Mouse (Mus musculus) adrenal gland, adult 18-20 months (tissue): ENCODE results near the gene Dennd2c. TPM values are rescaled to one million over a fixed set of nuclear protein-coding genes. Genes with fewer than 3 reads are reported as not detected.
"Not testable (repeated sequence)": the region's sequence is repeated elsewhere in the genome, so short reads cannot be mapped to it uniquely, and the experiment has no call there.

ENCODE experiments used
- DNase-seq, 2 experiments: peaks; one replicate each; pipeline ENCODE4 v3.0.0; 2021 to 2022; ENCODE audit warnings: low spot score in 2 of 2
- total RNA-seq, 2 experiments: library from RNA; stranded (reverse); gene quantifications; 1 replicate in 1 of 2; 2 replicates in 1 of 2; pipeline ENCODE4 v1.2.3; 2021

Dennd2c gene
- total RNA-seq, 2 experiments from 2014 or later = 0.67 to 0.86 TPM

DNA sequence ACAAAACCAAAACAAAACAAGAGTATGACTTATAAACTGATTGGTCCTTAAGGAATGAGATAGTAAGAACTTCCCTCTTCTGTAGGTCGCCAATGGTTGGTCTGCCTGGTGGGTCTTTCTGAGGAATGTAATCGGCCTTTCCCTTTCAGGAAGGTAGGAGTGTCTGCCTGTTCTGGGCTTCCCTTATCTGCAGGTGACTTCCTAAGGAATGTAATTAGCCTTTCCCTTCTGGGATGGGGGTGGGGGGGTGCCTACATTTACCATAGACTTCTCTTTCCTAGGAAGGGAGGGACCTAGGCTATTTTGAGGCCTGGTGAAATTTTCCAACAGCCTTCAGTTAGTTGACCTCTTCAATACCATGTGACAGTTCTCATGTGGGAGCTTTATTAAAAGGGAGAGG is 108.7 kb downstream of the Dennd2c start:
- DNase-seq = no peak

DNA sequence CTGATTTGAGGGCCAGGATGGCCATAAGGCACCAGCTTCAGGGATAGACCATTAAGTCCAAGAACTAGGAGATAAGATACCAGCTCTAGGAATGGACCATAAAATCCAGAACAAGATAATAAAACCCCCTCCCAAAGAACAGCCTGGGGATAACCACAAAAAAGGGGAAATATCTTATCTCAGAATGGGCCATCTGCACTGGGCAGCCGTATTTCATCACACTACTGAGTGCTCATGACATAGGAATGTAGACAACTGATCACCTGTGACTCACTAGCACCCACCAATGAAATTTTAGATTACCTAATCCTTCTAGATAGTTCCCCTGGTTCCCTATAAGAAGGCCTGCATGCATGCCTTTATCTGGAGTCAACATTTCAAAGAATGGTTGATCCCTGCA is 109.7 kb downstream of the Dennd2c start:
- no peak for DNase-seq

GRCm38 (mm10) chr3:103213537-103213936 is 111.1 kb downstream of the Dennd2c start:
- no peak for DNase-seq

DNA sequence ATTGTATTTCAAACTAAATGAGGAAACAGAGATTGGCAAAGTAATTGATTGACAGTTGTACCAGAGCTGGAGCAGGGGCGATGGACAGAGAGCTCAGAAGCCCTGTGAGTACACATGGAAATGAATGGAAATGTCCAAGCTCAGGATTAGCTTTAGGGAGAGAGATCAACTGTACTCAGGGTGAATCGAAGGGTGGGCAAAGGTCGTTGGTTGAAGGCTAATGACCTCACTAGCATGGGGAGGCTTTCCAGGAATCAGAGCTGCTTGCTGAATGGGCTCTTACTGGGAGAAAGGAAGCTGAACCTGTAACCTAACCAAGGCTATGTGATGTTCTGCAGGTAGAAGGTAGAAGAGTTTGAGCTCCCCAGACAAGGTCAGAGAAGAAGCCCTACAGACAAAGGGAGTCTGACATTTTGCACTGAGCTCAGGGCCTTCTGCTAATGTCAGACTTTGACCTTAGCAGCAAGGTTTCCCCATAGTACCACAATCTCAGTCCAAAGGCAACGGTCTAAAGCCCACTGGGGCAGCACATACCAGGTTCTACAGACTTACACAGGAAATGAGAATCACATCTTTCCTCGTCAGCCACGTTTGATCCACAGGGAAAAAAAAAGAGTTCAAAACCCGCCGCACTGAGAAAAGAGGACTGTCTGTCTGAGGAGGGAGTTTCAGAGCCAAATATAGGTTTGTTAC is 112.3 kb downstream of the Dennd2c start:
- no peak for DNase-seq

GRCm38 (mm10) chr3:103215399-103215798 is 113.0 kb downstream of the Dennd2c start:
- not testable (repeated sequence) for DNase-seq

Other genes starting within 250 kb of the Dennd2c start
- not detected for gene Sycp1, start 166.5 kb upstream of the Dennd2c start, total RNA-seq
- gene Nr1h5, start 138.5 kb upstream of the Dennd2c start, total RNA-seq = not detected
- gene Sike1, start 106.9 kb upstream of the Dennd2c start, total RNA-seq = 10 to 100 TPM; 62.0 to 70.6 TPM
- gene Csde1, start 82.2 kb upstream of the Dennd2c start, total RNA-seq = 100 to 1,000 TPM; 423 to 430 TPM
- 10 to 100 TPM; 49.1 to 49.4 TPM for gene Nras, start 44.3 kb upstream of the Dennd2c start, total RNA-seq
- gene Ampd1, start 28.6 kb upstream of the Dennd2c start, total RNA-seq = under 1 TPM in 1 of 2 experiments, not detected in 1; 0.35 TPM
- 10 to 100 TPM; 48.2 to 58.8 TPM for gene Bcas2, start 69.1 kb downstream of the Dennd2c start, total RNA-seq
- gene Trim33, start 176.7 kb downstream of the Dennd2c start, total RNA-seq = 10 to 100 TPM; 28.5 to 36.8 TPM